Mouse (Mus musculus) left cerebral cortex, adult 2 months (tissue): ENCODE results near the gene Ugdh. TPM values are rescaled to one million over a fixed set of nuclear protein-coding genes. Genes with fewer than 3 reads are reported as not detected.

ENCODE experiments used
- DNase-seq, 2 experiments: peaks; one replicate each; pipeline ENCODE4 v3.0.0; 2021 to 2022; ENCODE audit warnings: low spot score in 2 of 2, mixed read lengths in 1 of 2; ENCODE audit errors: extremely low spot score in 1 of 2
- H3K27ac ChIP-seq: fragments of 200-600 bp; 2 replicates; pipeline ENCODE4 v1.8.1; 2022
- H3K4me3 ChIP-seq: fragments of 200-600 bp; 2 replicates; pipeline ENCODE4 v1.8.1; 2022
- CTCF ChIP-seq: fragments of 200-600 bp; IDR thresholded peaks from 2 replicates; pipeline ENCODE4 v1.8.1; 2022; ENCODE audit warnings: antibody characterized with exemption, mild to moderate bottlenecking, moderate library complexity
- intact Hi-C: fragments of 180-260 bp; cut with DNase I; formaldehyde crosslinking; loops from one replicate; pipeline ENCODE4 v1.15.1; 2025
- total RNA-seq, 2 experiments: library from RNA; stranded (reverse); gene quantifications; 2 replicates each; pipeline ENCODE4 v1.2.3; 2021

Gene Ugdh
- total RNA-seq, 2 experiments from 2014 or later = 25.2 to 30.1 TPM

- no peak overlapping the region for H3K27ac ChIP-seq
- no peak for DNase-seq
- intact Hi-C loops = no loop called here
- no peak overlapping the region for H3K4me3 ChIP-seq
- TF ChIP-seq CTCF = no peak
These were observed 11.5 kb downstream of the Ugdh start for GRCm38 (mm10) chr5:65424215-65424614.

- H3K4me3 ChIP-seq = no peak overlapping the region
- no peak overlapping the region for H3K27ac ChIP-seq
- DNase-seq = no peak
- intact Hi-C loops = no loop called here
- TF ChIP-seq CTCF = no peak
These were observed 12.9 kb downstream of the Ugdh start for GRCm38 (mm10) chr5:65422803-65423202.

- no peak overlapping the region for H3K27ac ChIP-seq
- intact Hi-C loops = no loop called here
- no peak for TF ChIP-seq CTCF
- H3K4me3 ChIP-seq = no peak overlapping the region
- DNase-seq = no peak
These were observed 14.9 kb downstream of the Ugdh start for GRCm38 (mm10) chr5:65420822-65421221.

- TF ChIP-seq CTCF = no peak
- DNase-seq = no peak
These were observed 16.6 kb downstream of the Ugdh start for GRCm38 (mm10) chr5:65419136-65419535.

GRCm38 (mm10) chr5:65415653-65416458 is 19.9 kb downstream of the Ugdh start:
- no peak for DNase-seq
- TF ChIP-seq CTCF = no peak
- intact Hi-C loops = no loop called here
- no peak overlapping the region for H3K27ac ChIP-seq
- no peak overlapping the region for H3K4me3 ChIP-seq

More at GRCm38 (mm10) chr5:65419136-65419535, 16.6 kb downstream of the Ugdh start:
- Histone ChIP-seq H3K4me3 (no peak overlapping the region), H3K27ac (no peak overlapping the region)
- intact Hi-C loops = no loop called here

- H3K4me3 ChIP-seq = no peak overlapping the region
- no peak for TF ChIP-seq CTCF
- H3K27ac ChIP-seq = no peak overlapping the region
- intact Hi-C loops = no loop called here
- no peak for DNase-seq
These were observed 27.8 kb downstream of the Ugdh start for GRCm38 (mm10) chr5:65407989-65408388.

- TF ChIP-seq CTCF = peak; percentile 97
- DNase-seq = peak; percentile 77 to 80
- Histone ChIP-seq H3K4me3 (no peak overlapping the region), H3K27ac (no peak overlapping the region)
- intact Hi-C loops = loop anchor here (2.0 kb wide), 1 partner anchor 295 kb away; no protein-coding TSS in a partner anchor
These were observed 34.3 kb downstream of the Ugdh start for GRCm38 (mm10) chr5:65401251-65401994.

- intact Hi-C loops = no loop called here
- DNase-seq = no peak
- H3K27ac ChIP-seq = no peak overlapping the region
- TF ChIP-seq CTCF = no peak; the same call in 1 of the 2 replicates
- no peak overlapping the region for H3K4me3 ChIP-seq
These were observed 41.3 kb downstream of the Ugdh start for GRCm38 (mm10) chr5:65394425-65394824.

GRCm38 (mm10) chr5:65391753-65392152 is 44.0 kb downstream of the Ugdh start:
- DNase-seq = no peak
- no peak for TF ChIP-seq CTCF
- peak overlapping the region; percentile 76 for H3K4me3 ChIP-seq
- peak overlapping the region; percentile 86 for H3K27ac ChIP-seq
- intact Hi-C loops = loop anchor here (1.0 kb wide), 1 partner anchor 56 kb away; the partner anchor contains the start of gene Rfc1

GRCm38 (mm10) chr5:65390648-65391644 is 44.8 kb downstream of the Ugdh start, which contains the start of the genes Rpl9 and Lias:
Rpl9 (minus strand) TSS chr5:65391444.
Lias (plus strand) TSS chr5:65391497.
- intact Hi-C loops = loop anchor here (1.0 kb wide), 1 partner anchor 56 kb away; the partner anchor contains the start of gene Rfc1
- DNase-seq = peak; percentile 99
- peak within 1 kb of the TSS; percentile 76 for H3K4me3 ChIP-seq
- no peak for TF ChIP-seq CTCF
- H3K27ac ChIP-seq = peak within 1 kb of the TSS; percentile 98
